Mouse (Mus musculus): ENCODE data around the gene Amn1. TPM values are rescaled to one million over a fixed set of nuclear protein-coding genes. Genes with fewer than 3 reads are reported as not detected.
"Not testable (repeated sequence)": the region's sequence is repeated elsewhere in the genome, so short reads cannot be mapped to it uniquely, and the experiment has no call there.

Amn1 gene
- polyA plus RNA-seq, 1 experiment from 2014 or later: 112 TPM

DNA sequence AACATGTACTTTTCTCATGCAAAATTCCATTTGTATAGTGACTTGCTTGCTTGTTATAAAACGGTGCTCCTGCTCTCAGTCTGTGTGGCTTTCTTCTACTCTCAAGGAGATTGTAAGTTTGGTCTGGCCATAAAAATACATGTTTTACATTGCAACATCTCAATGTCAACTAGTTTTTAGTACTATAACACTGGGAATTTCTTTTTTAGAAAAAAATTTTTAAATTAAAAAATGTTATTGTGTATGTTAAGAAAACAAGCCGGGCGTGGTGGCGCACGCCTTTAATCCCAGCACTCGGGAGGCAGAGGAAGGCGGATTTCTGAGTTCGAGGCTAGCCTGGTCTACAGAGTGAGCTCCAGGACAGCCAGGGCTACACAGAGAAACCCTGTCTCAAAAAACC lies 58.6 kb downstream of the Amn1 start, which contains the start of gene Gm10203:
Gene Gm10203 (plus strand): TSS at position 301 of the 400 bp plus-strand sequence.
- ATAC-seq; H3K4me2 ChIP-seq (ENCODE audit: low read length); H3K9me3 ChIP-seq (replicated peaks; ENCODE audit: control insufficient read depth, low read length, poor library complexity, severe bottlenecking); H3K27me3 ChIP-seq (ENCODE audit: control insufficient read depth, insufficient read depth, low read depth, low read length); H3K4me3 ChIP-seq (ENCODE audit: low read depth, low read length); H3K36me3 ChIP-seq (ENCODE audit: control insufficient read depth, insufficient read depth, low read length); H3K27ac ChIP-seq (ENCODE audit: low read length); H3K9ac ChIP-seq (ENCODE audit: low read depth, low read length); H3K4me1 ChIP-seq (ENCODE audit: control insufficient read depth, insufficient read depth, low read length): not testable (repeated sequence)
- 83% methylated on average over 8 of the region's 8 CpGs for WGBS

DNA sequence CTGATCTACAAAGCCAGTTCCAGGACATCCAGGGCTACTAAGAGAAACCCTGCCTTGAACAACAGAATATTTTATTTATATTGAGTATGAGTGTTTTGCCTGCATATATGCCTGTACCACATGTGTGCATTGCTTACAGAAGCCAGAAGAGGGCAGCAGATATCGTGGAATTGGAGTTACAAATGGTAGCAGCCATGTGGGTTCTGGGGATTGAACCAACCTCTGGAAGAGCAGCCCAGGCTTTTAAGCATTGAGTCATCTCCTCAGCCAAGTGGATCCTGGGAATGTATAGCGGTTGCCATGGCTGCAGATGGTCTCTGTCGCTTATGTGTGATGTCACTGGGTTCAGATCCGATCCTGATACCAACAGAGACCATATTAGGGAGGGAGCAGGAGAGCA lies 61.8 kb downstream of the Amn1 start:
- no peaks in the 10 kb centered on the region for H3K27me3 ChIP-seq (ENCODE audit: control insufficient read depth, insufficient read depth, low read depth, low read length)
- no peak overlapping the region for H3K4me3 ChIP-seq (ENCODE audit: low read depth, low read length)
- H3K4me1 ChIP-seq (ENCODE audit: control insufficient read depth, insufficient read depth, low read length): no peaks in the 10 kb centered on the region
- H3K4me2 ChIP-seq (ENCODE audit: low read length): no peak overlapping the region
- 72% methylated on average over 4 of the region's 4 CpGs for WGBS
- H3K9me3 ChIP-seq (replicated peaks; ENCODE audit: control insufficient read depth, low read length, poor library complexity, severe bottlenecking): no peaks in the 10 kb centered on the region
- ATAC-seq: no peak
- no peak overlapping the region for H3K27ac ChIP-seq (ENCODE audit: low read length)
- H3K9ac ChIP-seq (ENCODE audit: low read depth, low read length): no peak overlapping the region
- no peaks in the 10 kb centered on the region for H3K36me3 ChIP-seq (ENCODE audit: control insufficient read depth, insufficient read depth, low read length)

DNA sequence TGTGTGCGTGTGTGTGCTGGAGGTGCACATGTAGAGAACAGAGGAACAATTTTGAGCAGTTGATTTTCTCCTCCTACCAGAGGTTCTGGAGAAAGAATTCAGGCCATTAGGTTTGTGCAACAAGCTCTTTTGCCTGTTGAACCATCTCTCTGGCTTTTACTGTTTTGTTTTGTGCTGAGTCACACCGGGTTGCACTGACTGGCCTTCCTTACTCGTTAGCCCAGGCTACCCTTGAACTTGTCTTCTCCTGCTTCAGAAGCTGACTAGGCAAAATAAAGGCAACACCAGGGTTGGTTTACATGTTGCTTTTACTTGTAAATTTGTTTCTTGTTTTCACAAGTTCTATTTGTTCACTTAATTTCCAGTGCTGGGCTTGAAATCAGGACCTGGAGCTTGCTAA lies 65.5 kb downstream of the Amn1 start:
- no peaks in the 10 kb centered on the region for H3K36me3 ChIP-seq (ENCODE audit: control insufficient read depth, insufficient read depth, low read length)
- H3K9me3 ChIP-seq (replicated peaks; ENCODE audit: control insufficient read depth, low read length, poor library complexity, severe bottlenecking): no peaks in the 10 kb centered on the region
- no peak overlapping the region for H3K27ac ChIP-seq (ENCODE audit: low read length)
- H3K27me3 ChIP-seq (ENCODE audit: control insufficient read depth, insufficient read depth, low read depth, low read length): no peaks in the 10 kb centered on the region
- no peaks in the 10 kb centered on the region; the same call in 1 of the 2 replicates for H3K4me1 ChIP-seq (ENCODE audit: control insufficient read depth, insufficient read depth, low read length)
- H3K4me2 ChIP-seq (ENCODE audit: low read length): no peak overlapping the region
- no peak overlapping the region for H3K4me3 ChIP-seq (ENCODE audit: low read depth, low read length)
- 96% methylated on average over 3 of the region's 3 CpGs for WGBS
- no peak overlapping the region for H3K9ac ChIP-seq (ENCODE audit: low read depth, low read length)
- ATAC-seq: no peak

- Histone ChIP-seq H3K27me3 (ENCODE audit: control insufficient read depth, insufficient read depth, low read depth, low read length) (no peaks in the 10 kb centered on the region), H3K36me3 (ENCODE audit: control insufficient read depth, insufficient read depth, low read length) (no peaks in the 10 kb centered on the region), H3K4me1 (ENCODE audit: control insufficient read depth, insufficient read depth, low read length) (no peaks in the 10 kb centered on the region; the same call in 1 of the 2 replicates), H3K27ac (ENCODE audit: low read length) (no peak overlapping the region), H3K4me2 (ENCODE audit: low read length) (no peak overlapping the region), H3K9ac (ENCODE audit: low read depth, low read length) (0 out of 2 replicates have a peak overlapping the region, but pooled peaks have one; percentile 10), H3K4me3 (ENCODE audit: low read depth, low read length) (no peak overlapping the region), H3K9me3 (replicated peaks; ENCODE audit: control insufficient read depth, low read length, poor library complexity, severe bottlenecking) (no peaks in the 10 kb centered on the region)
- ATAC-seq: peak; percentile 84
- 41% methylated on average over 2 of the region's 2 CpGs for WGBS
Observed at GRCm38 (mm10) chr6:149119853-149120252, 68.7 kb downstream of the Amn1 start.

GRCm38 (mm10) chr6:149118935-149119334 lies 69.6 kb downstream of the Amn1 start:
- H3K9me3 ChIP-seq (replicated peaks; ENCODE audit: control insufficient read depth, low read length, poor library complexity, severe bottlenecking): no peaks in the 10 kb centered on the region
- H3K27ac ChIP-seq (ENCODE audit: low read length): no peak overlapping the region
- no peaks in the 10 kb centered on the region; the same call in 1 of the 2 replicates for H3K4me1 ChIP-seq (ENCODE audit: control insufficient read depth, insufficient read depth, low read length)
- no peaks in the 10 kb centered on the region for H3K27me3 ChIP-seq (ENCODE audit: control insufficient read depth, insufficient read depth, low read depth, low read length)
- no peak overlapping the region for H3K4me3 ChIP-seq (ENCODE audit: low read depth, low read length)
- no peak for ATAC-seq
- H3K4me2 ChIP-seq (ENCODE audit: low read length): no peak overlapping the region
- WGBS: 73% methylated on average over 2 of the region's 2 CpGs
- no peaks in the 10 kb centered on the region for H3K36me3 ChIP-seq (ENCODE audit: control insufficient read depth, insufficient read depth, low read length)
- H3K9ac ChIP-seq (ENCODE audit: low read depth, low read length): no peak overlapping the region

GRCm38 (mm10) chr6:149116992-149117391 lies 71.5 kb downstream of the Amn1 start:
- no peak for ATAC-seq
- Histone ChIP-seq H3K9ac (ENCODE audit: low read depth, low read length) (no peak overlapping the region), H3K4me2 (ENCODE audit: low read length) (no peak overlapping the region), H3K27ac (ENCODE audit: low read length) (no peak overlapping the region), H3K27me3 (ENCODE audit: control insufficient read depth, insufficient read depth, low read depth, low read length) (no peaks in the 10 kb centered on the region), H3K4me1 (ENCODE audit: control insufficient read depth, insufficient read depth, low read length) (no peaks in the 10 kb centered on the region; the same call in 1 of the 2 replicates), H3K9me3 (replicated peaks; ENCODE audit: control insufficient read depth, low read length, poor library complexity, severe bottlenecking) (no peaks in the 10 kb centered on the region), H3K36me3 (ENCODE audit: control insufficient read depth, insufficient read depth, low read length) (no peaks in the 10 kb centered on the region), H3K4me3 (ENCODE audit: low read depth, low read length) (no peak overlapping the region)

DNA sequence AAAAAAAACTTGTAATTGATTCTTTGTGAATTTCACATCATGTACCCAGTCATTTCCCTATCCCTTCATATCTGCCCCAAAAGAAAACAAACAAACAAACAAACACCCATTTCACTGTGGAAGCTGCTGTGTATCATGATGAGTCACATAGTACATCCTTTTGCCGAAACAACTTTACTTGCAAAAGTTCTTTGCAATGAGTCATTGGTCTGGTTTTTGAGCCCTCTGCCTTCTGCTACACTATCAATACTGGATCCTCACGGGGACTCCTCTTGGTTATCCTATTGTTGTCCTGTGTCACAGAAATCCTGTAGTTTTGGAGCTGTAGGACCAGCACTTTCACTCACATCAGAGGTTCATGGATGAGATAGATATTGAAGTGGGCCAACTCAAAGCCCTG lies 79.6 kb downstream of the Amn1 start:
- no peak for ATAC-seq
- Histone ChIP-seq H3K27me3 (ENCODE audit: control insufficient read depth, insufficient read depth, low read depth, low read length) (no peaks in the 10 kb centered on the region), H3K36me3 (ENCODE audit: control insufficient read depth, insufficient read depth, low read length) (no peaks in the 10 kb centered on the region), H3K4me1 (ENCODE audit: control insufficient read depth, insufficient read depth, low read length) (no peaks in the 10 kb centered on the region), H3K4me3 (ENCODE audit: low read depth, low read length) (no peak overlapping the region), H3K4me2 (ENCODE audit: low read length) (no peak overlapping the region), H3K27ac (ENCODE audit: low read length) (no peak overlapping the region), H3K9ac (ENCODE audit: low read depth, low read length) (no peak overlapping the region), H3K9me3 (replicated peaks; ENCODE audit: control insufficient read depth, low read length, poor library complexity, severe bottlenecking) (no peaks in the 10 kb centered on the region)
- 81% methylated on average over 2 of the region's 2 CpGs for WGBS

DNA sequence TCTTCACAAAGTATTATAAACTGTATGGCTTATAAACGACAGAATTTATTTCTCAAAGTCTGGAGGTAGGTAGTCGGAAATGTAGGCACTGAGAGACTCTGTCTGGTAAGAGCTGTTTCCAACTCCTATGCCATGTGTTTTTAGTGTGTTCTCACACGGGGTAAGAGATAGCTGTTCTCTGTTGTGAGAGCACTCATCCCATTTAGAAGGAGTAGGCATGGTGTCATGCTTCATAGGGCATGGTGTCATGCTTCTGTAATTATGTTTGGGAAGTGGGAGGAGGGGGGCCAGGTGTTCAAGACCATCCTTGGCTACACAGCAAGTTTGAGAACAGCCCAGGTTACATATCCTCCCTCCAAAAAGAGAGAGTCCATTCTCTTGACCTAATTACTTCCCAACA lies 80.9 kb downstream of the Amn1 start:
- Histone ChIP-seq H3K36me3 (ENCODE audit: control insufficient read depth, insufficient read depth, low read length) (no peaks in the 10 kb centered on the region), H3K4me2 (ENCODE audit: low read length) (no peak overlapping the region)
- no peak for ATAC-seq

More for the DNA sequence above, 80.9 kb downstream of the Amn1 start:
- no peaks in the 10 kb centered on the region for H3K27me3 ChIP-seq (ENCODE audit: control insufficient read depth, insufficient read depth, low read depth, low read length)
- H3K9ac ChIP-seq (ENCODE audit: low read depth, low read length): no peak overlapping the region
- H3K27ac ChIP-seq (ENCODE audit: low read length): no peak overlapping the region
- H3K9me3 ChIP-seq (replicated peaks; ENCODE audit: control insufficient read depth, low read length, poor library complexity, severe bottlenecking): no peaks in the 10 kb centered on the region
- H3K4me1 ChIP-seq (ENCODE audit: control insufficient read depth, insufficient read depth, low read length): no peaks in the 10 kb centered on the region
- H3K4me3 ChIP-seq (ENCODE audit: low read depth, low read length): no peak overlapping the region
- WGBS: 77% methylated on average over 3 of the region's 3 CpGs

All from midbrain, embryonic 16.5 days (tissue).